Comparison of ENCODE assay signal across 7 mouse cellular contexts in the genomic region with DNA sequence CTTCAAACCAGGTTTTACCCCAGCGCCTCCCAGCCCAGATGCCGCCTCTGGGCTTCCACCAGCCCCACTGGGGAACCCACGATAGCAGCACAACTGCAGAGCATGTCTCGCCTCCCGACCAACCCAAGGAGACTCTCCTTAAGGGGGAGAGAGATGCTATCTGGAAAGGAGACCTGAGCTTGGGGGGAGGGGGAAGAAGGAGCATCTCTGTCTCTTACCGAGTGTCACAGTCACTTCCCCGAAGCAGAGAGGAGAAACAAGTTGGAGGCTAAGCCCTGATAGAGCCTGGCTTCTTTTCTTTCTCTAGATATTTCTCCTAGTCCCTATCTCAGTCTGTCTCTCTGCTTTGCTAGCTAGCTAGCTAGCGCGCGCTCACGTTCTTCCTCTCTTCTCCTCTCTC. TPM values are rescaled to one million over a fixed set of nuclear protein-coding genes. Genes with fewer than 3 reads are reported as not detected.
DNase-seq lines count a peak whose midpoint lies in the region; ATAC-seq and TF ChIP-seq lines count a peak whose summit lies in the region.

No protein-coding gene starts in this region.

- WGBS in lung, embryonic 14.5 days = 7% methylated on average over 11 of the region's 11 CpGs
- WGBS in forebrain, embryonic 15.5 days = 8% methylated on average over 11 of the region's 11 CpGs
- WGBS in limb, embryonic 14.5 days = 25% methylated on average over 9 of the region's 11 CpGs
- 5% methylated on average over 11 of the region's 11 CpGs for WGBS in small intestine, adult 2 months

- no peak overlapping the region for H3K27ac ChIP-seq in lung, embryonic 14.5 days (ENCODE audit: low read depth)
- peak overlapping the region; percentile 64 for H3K27ac ChIP-seq in forebrain, embryonic 15.5 days (replicated peaks)
- H3K27ac ChIP-seq in limb, embryonic 14.5 days (replicated peaks; ENCODE audit: low read depth, low read length) = no peak overlapping the region
- H3K27ac ChIP-seq in small intestine, adult 2 months (ENCODE audit: insufficient read depth, low read depth, low read length) = no peak overlapping the region

- H3K9me3 ChIP-seq in lung, embryonic 14.5 days (ENCODE audit: low read depth, low read length) = no peaks in the 10 kb centered on the region
- no peaks in the 10 kb centered on the region for H3K9me3 ChIP-seq in forebrain, embryonic 15.5 days
- no peaks in the 10 kb centered on the region for H3K9me3 ChIP-seq in limb, embryonic 14.5 days (ENCODE audit: control insufficient read depth, low read length)

- no peak for TF ChIP-seq CTCF in lung, embryonic 14.5 days (IDR thresholded peaks at IDR 0.05; ENCODE audit: low read depth)
- no peak for TF ChIP-seq CTCF in small intestine, adult 2 months (IDR thresholded peaks at IDR 0.05; ENCODE audit: extremely low read depth, insufficient read length, insufficient replicate concordance, low read depth, low read length)

- H3K36me3 ChIP-seq in lung, embryonic 14.5 days (ENCODE audit: insufficient read depth) = no peaks in the 10 kb centered on the region
- H3K36me3 ChIP-seq in forebrain, embryonic 15.5 days = no peaks in the 10 kb centered on the region
- no peaks in the 10 kb centered on the region for H3K36me3 ChIP-seq in limb, embryonic 14.5 days (ENCODE audit: control insufficient read depth, insufficient read depth, low read length)
- H3K36me3 ChIP-seq in small intestine, adult 2 months (ENCODE audit: control insufficient read depth, insufficient read depth, low read length) = no peaks in the 10 kb centered on the region

- peak; percentile 54; the same call in 1 of the 2 replicates for ATAC-seq in lung, embryonic 14.5 days (ENCODE audit: insufficient read depth)
- ATAC-seq in forebrain, embryonic 15.5 days (replicated peaks) = peak; percentile 86
- no peak for ATAC-seq in limb, embryonic 14.5 days (ENCODE audit: low FRiP score, low read depth)
- no peak for ATAC-seq in cerebellum, adult (ENCODE audit: insufficient number of reproducible peaks, low FRiP score, low TSS enrichment)

- H3K4me2 ChIP-seq in lung, embryonic 14.5 days = peak overlapping the region; percentile 54
- peak overlapping the region; percentile 43 for H3K4me2 ChIP-seq in forebrain, embryonic 15.5 days (replicated peaks)
- peak overlapping the region; percentile 53 for H3K4me2 ChIP-seq in limb, embryonic 14.5 days (replicated peaks; ENCODE audit: low read depth, low read length, severe bottlenecking)

- DNase-seq in lung, embryonic 14.5 days = no peak
- DNase-seq in lung, postnatal 14 days = no peak
- DNase-seq in limb, embryonic 14.5 days (ENCODE audit: low spot score) = no peak
- no peak for DNase-seq in thymus, postnatal 14 days

- H3K27me3 ChIP-seq in lung, embryonic 14.5 days (ENCODE audit: insufficient read depth, low read length) = no peaks in the 10 kb centered on the region
- H3K27me3 ChIP-seq in forebrain, embryonic 15.5 days = no peaks in the 10 kb centered on the region
- H3K27me3 ChIP-seq in limb, embryonic 14.5 days (ENCODE audit: control insufficient read depth, insufficient read depth, low read length) = no peaks in the 10 kb centered on the region
- H3K27me3 ChIP-seq in small intestine, adult 2 months (ENCODE audit: control insufficient read depth, insufficient read depth, low read length) = no peaks in the 10 kb centered on the region

- TF ChIP-seq POLR2A in limb, embryonic 14.5 days (IDR thresholded peaks at IDR 0.05; ENCODE audit: borderline replicate concordance, extremely low read depth, insufficient read depth, insufficient read length) = no peak
- TF ChIP-seq POLR2A in small intestine, adult 2 months (IDR thresholded peaks at IDR 0.05; ENCODE audit: low read depth, low read length) = no peak

- peak overlapping the region; percentile 25; the same call in 1 of the 2 replicates for H3K4me3 ChIP-seq in lung, embryonic 14.5 days (ENCODE audit: low read depth, low read length)
- peak overlapping the region; percentile 39 for H3K4me3 ChIP-seq in forebrain, embryonic 15.5 days
- H3K4me3 ChIP-seq in limb, embryonic 14.5 days (replicated peaks; ENCODE audit: low read length) = peak overlapping the region; percentile 29
- H3K4me3 ChIP-seq in small intestine, adult 2 months (ENCODE audit: low read depth, low read length) = peak overlapping the region; percentile 30; the same call in 1 of the 2 replicates

- no peak overlapping the region for H3K9ac ChIP-seq in lung, embryonic 14.5 days
- H3K9ac ChIP-seq in forebrain, embryonic 15.5 days (replicated peaks) = peak overlapping the region; percentile 42
- H3K9ac ChIP-seq in limb, embryonic 14.5 days (ENCODE audit: low read depth, low read length, severe bottlenecking) = no peak overlapping the region

- no peaks in the 10 kb centered on the region for H3K4me1 ChIP-seq in lung, embryonic 14.5 days (ENCODE audit: insufficient read depth)
- H3K4me1 ChIP-seq in forebrain, embryonic 15.5 days = no peaks in the 10 kb centered on the region
- no peaks in the 10 kb centered on the region for H3K4me1 ChIP-seq in limb, embryonic 14.5 days (ENCODE audit: control insufficient read depth, insufficient read depth, low read length)
- no peaks in the 10 kb centered on the region for H3K4me1 ChIP-seq in small intestine, adult 2 months (ENCODE audit: control insufficient read depth, insufficient read depth, insufficient read length, low read length)

RNA-seq across cellular contexts. Expression of a gene that starts 0.9 kb away (rescaled TPM):
- polyA plus RNA-seq in lung, embryonic 14.5 days (2014; fragmentation: Nextera tagmentation; extraction: Ambion mirVana) = 0.68 and 0.78 TPM in 2 replicates
- polyA plus RNA-seq in forebrain, embryonic 15.5 days (2015; fragmentation: Nextera tagmentation; extraction: Ambion mirVana) = 15.5 and 17.3 TPM in 2 replicates
- 2.7 and 2.8 TPM in 2 replicates for polyA plus RNA-seq in limb, embryonic 14.5 days (2012; rRNA removed)
- polyA plus RNA-seq in limb, embryonic 14.5 days (2014; fragmentation: Nextera tagmentation; extraction: Ambion mirVana) = 0.70 and 1.0 TPM in 2 replicates
- polyA plus RNA-seq in small intestine, adult 2 months (2012; rRNA removed) = 0.19 and 0.49 TPM in 2 replicates

Comparison
In these comparisons a context has a peak if more than half of its experiments do, and no peak if none do; other contexts are left out.
1. ATAC-seq: peak in lung, embryonic 14.5 days (single experiment) and forebrain, embryonic 15.5 days (single experiment); none in limb, embryonic 14.5 days (single experiment) and cerebellum, adult (single experiment).
2. Peak in every context shown above with its lines, with median percentiles within 50 percentile points of each other: H3K4me2 ChIP-seq and H3K4me3 ChIP-seq.